Mouse (Mus musculus): Measurements from ENCODE around the gene Tmem179. TPM values are rescaled to one million over a fixed set of nuclear protein-coding genes. Genes with fewer than 3 reads are reported as not detected.

Gene Tmem179
- polyA plus RNA-seq, 1 experiment from 2014 or later: 0.10 TPM

DNA sequence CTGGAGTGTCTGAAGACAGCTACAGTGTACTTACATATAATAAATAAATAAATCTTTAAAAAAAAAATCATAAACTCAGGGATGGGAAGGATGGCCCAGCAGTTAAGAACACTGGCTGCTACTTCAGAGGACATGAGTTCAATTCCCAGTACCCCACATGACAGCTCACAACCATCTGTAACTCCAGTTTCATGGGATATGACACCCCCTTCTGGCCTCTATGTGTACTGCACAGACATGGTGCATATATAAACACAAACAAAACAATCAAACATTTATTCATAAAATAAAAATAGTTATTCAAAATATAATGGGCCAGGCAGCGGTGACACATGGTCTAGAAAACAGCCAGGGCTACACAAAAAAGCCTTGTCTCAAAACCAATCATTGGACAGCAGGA is 32.7 kb upstream of the Tmem179 start:
- Histone ChIP-seq H3K9ac (no peak overlapping the region), H3K4me3 (no peak overlapping the region), H3K27me3 (no peaks in the 10 kb centered on the region), H3K36me3 (no peaks in the 10 kb centered on the region), H3K4me1 (peaks cover 3% of the 10 kb centered on the region; the same call in 1 of the 2 replicates), H3K4me2 (no peak overlapping the region), H3K9me3 (no peaks in the 10 kb centered on the region), H3K27ac (no peak overlapping the region)
- WGBS: 97% methylated on average over 1 of the region's 1 CpGs
- no peak for ATAC-seq (ENCODE audit: insufficient number of reproducible peaks, low FRiP score, low TSS enrichment, low read depth)

DNA sequence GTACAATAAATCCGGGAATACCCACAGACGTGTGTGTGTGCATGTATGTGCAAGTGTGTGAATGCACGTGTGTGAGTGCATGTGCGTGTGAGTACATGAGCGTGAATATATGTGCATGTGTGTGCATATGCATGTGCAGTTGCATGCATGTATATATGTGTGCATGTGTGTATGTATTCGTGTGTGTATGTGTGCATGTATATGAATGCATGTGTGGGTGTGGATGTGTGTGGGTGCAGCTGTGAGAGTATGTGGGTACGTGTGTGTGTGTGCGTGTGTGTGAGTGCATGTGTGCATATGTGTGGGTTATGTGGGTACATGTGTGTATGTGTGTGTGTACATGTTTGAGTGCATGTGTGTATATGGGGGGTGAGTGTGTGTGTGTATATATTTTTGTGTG is 29.6 kb upstream of the Tmem179 start:
- no peaks in the 10 kb centered on the region for H3K9me3 ChIP-seq
- no peak overlapping the region for H3K4me2 ChIP-seq
- WGBS: 87% methylated on average over 8 of the region's 8 CpGs

DNA sequence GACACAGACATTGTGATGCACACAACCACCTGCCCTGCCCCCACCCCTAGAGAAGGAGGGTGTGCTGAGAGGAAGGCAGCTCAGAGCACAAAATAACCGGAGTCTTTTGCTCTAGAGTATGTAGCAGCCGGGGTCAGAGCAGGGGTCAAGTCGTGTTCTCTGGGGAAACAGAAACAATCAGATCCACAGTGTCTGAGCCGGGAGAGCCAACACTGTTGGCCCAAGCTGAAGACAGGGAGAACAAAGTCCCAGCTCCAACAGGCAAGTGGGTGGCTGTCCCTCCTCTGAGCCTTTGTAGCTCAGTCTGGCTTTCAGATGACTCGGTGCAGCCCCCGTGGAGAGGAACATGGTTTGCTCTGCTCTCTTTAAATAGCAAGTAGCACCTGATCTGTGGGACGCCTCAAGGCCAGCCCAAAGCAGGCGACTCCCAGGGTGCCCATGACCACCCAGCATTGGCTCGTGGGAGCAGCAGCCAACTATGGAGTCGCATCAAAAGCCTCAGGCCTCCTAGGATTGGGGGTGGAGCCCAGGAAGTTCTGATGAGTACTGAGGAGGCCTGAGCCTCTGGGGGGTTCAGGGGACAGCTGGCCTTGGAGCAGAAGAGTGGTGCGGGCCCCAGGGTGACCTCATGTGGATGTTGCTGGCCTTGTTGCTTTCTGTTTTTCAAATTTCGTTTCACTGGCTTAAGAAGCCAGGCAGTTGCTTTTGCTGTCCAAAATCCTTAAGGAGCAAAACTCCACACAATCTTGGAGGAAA is 28.6 kb upstream of the Tmem179 start:
- 0 out of 2 replicates have a peak, but pooled peaks cover 3% of the 10 kb centered on the region for H3K4me1 ChIP-seq
- no peak overlapping the region for H3K4me3 ChIP-seq
- 0 out of 2 replicates have a peak, but pooled peaks have one; percentile 31 for ATAC-seq (ENCODE audit: insufficient number of reproducible peaks, low FRiP score, low TSS enrichment, low read depth)
- H3K9ac ChIP-seq: no peak overlapping the region
- no peaks in the 10 kb centered on the region for H3K27me3 ChIP-seq
- no peak overlapping the region for H3K27ac ChIP-seq
- H3K9me3 ChIP-seq: no peaks in the 10 kb centered on the region
- 39% methylated on average over 12 of the region's 12 CpGs for WGBS
- no peak overlapping the region for H3K4me2 ChIP-seq
- no peaks in the 10 kb centered on the region for H3K36me3 ChIP-seq

More for the DNA sequence above, 29.6 kb upstream of the Tmem179 start:
- H3K27me3 ChIP-seq: no peaks in the 10 kb centered on the region
- no peak overlapping the region for H3K27ac ChIP-seq
- H3K4me3 ChIP-seq: no peak overlapping the region
- H3K4me1 ChIP-seq: 0 out of 2 replicates have a peak, but pooled peaks cover 3% of the 10 kb centered on the region
- no peak for ATAC-seq (ENCODE audit: insufficient number of reproducible peaks, low FRiP score, low TSS enrichment, low read depth)
- H3K36me3 ChIP-seq: no peaks in the 10 kb centered on the region
- no peak overlapping the region for H3K9ac ChIP-seq

- Histone ChIP-seq H3K4me3 (no peak overlapping the region), H3K4me2 (no peak overlapping the region), H3K36me3 (no peaks in the 10 kb centered on the region), H3K9ac (no peak overlapping the region), H3K9me3 (no peaks in the 10 kb centered on the region), H3K27me3 (no peaks in the 10 kb centered on the region), H3K27ac (no peak overlapping the region), H3K4me1 (0 out of 2 replicates have a peak, but pooled peaks cover 3% of the 10 kb centered on the region)
- ATAC-seq (ENCODE audit: insufficient number of reproducible peaks, low FRiP score, low TSS enrichment, low read depth): no peak
- WGBS: 63% methylated on average over 9 of the region's 9 CpGs
Observed at GRCm38 (mm10) chr12:112543941-112544340, 27.4 kb upstream of the Tmem179 start.

DNA sequence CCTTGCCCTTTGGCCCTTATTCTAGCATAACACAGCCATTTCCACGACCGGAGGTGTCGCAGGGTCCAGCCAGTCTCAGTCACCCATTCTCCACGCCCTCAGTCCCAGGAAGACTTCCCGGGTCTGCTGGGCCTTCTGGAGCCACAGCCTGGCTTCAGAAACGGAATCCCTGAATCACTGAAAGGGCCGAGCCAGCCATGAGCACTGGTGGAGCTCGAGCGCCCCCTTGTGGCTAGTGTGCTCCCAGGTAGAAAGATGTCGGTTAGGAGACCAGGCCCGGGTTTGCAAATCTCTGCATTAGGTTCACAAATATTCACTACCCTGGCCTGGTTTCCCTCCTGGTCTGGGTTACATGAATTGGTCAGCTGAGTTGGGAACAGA is 26.4 kb upstream of the Tmem179 start:
- no peak for ATAC-seq (ENCODE audit: insufficient number of reproducible peaks, low FRiP score, low TSS enrichment, low read depth)
- Histone ChIP-seq H3K4me1 (0 out of 2 replicates have a peak, but pooled peaks cover 3% of the 10 kb centered on the region), H3K9me3 (no peaks in the 10 kb centered on the region), H3K4me3 (no peak overlapping the region), H3K27ac (no peak overlapping the region), H3K4me2 (no peak overlapping the region), H3K27me3 (no peaks in the 10 kb centered on the region), H3K36me3 (no peaks in the 10 kb centered on the region), H3K9ac (no peak overlapping the region)
- WGBS: 4% methylated on average over 11 of the region's 11 CpGs

DNA sequence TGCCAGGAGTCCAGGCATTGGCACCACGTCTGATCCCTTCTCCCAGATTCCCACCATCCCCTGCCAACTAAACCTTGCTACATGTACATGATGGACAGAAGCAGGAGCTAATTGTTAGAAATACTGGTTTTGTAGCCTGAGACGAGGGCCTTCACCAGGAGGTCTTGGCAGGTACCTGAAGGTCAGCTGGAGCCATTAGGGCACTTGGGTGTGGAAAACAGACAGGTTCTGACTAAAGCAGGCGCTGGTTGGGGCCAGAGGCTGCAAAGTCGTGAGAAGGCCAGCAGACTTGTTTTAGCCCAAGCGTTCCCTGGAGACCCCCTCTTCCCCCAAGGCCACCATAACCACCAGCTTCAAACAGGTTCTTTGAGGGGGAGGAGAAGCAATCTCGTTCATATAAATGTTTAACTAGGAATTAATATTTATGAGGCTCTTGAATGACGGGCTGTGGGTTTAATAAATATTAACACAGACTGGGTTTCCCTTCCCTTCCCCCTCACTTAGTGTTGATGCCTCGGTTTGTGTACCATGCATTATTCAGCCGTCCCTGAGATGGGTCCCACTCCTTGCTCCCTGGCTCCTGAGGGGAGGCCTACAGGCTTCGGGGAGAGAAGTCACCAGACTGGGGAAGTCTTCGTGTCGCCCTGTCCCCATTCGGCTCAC is 25.8 kb upstream of the Tmem179 start:
- WGBS: 61% methylated on average over 13 of the region's 13 CpGs
- H3K4me3 ChIP-seq: no peak overlapping the region
- ATAC-seq (ENCODE audit: insufficient number of reproducible peaks, low FRiP score, low TSS enrichment, low read depth): no peak
- no peak overlapping the region for H3K4me2 ChIP-seq
- no peak overlapping the region for H3K27ac ChIP-seq
- H3K9me3 ChIP-seq: no peaks in the 10 kb centered on the region
- H3K36me3 ChIP-seq: no peaks in the 10 kb centered on the region
- H3K4me1 ChIP-seq: 0 out of 2 replicates have a peak, but pooled peaks cover 3% of the 10 kb centered on the region
- H3K9ac ChIP-seq: no peak overlapping the region
- no peaks in the 10 kb centered on the region for H3K27me3 ChIP-seq

DNA sequence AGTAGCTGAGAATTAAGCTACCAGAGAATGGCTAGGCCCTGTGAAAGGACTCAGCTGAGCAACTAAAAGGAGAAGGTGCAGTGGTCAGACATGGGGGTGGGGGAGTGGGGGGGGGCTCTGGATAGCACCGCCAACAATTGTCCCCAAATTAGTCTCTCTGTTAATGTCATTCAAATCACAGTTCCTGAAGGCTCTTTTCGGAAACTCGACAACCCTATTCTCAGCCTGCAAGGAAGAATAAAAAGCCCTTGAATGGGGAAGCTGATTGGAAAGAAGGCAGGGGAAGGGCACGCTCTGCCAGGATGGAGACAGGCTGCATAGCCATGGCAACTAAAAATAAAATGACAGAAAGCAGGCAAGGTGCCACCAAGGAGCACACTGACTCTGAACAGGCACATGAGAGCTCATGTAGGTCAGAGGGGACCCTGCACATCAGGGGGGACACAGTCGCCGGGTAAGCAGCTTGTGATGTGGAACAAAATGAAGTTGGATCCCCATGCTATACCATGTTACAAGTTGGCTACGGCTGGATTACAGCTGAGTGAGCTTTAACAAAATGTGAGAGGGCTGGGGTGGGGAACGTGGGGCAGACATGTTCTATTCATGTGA is 25.0 kb upstream of the Tmem179 start:
- no peak overlapping the region for H3K9ac ChIP-seq
- H3K4me1 ChIP-seq: 0 out of 2 replicates have a peak, but pooled peaks cover 3% of the 10 kb centered on the region
- ATAC-seq (ENCODE audit: insufficient number of reproducible peaks, low FRiP score, low TSS enrichment, low read depth): no peak
- H3K36me3 ChIP-seq: no peaks in the 10 kb centered on the region
- WGBS: 77% methylated on average over 8 of the region's 8 CpGs
- H3K27me3 ChIP-seq: no peaks in the 10 kb centered on the region
- H3K9me3 ChIP-seq: no peaks in the 10 kb centered on the region
- H3K27ac ChIP-seq: no peak overlapping the region
- H3K4me3 ChIP-seq: no peak overlapping the region
- no peak overlapping the region for H3K4me2 ChIP-seq

DNA sequence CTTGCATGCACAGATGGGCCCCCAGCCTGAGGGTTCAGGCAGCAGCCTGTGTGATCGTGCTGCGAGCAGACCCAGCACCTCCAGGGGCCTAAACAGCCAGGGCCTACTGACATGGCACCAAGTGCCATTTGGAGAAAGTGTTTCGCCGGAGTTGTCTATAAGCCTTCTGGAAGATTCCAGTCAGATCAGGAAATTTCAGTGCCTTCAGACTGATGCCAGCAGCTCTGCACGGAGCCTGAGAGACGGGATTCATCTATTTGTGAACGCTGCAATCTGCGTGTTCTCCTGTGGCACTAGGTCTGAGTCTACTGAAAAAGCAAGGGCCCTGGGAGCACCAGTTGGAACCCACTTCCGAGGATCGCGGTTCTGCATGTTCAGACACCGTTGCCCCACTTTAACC is 23.8 kb upstream of the Tmem179 start:
- H3K9ac ChIP-seq: no peak overlapping the region
- ATAC-seq (ENCODE audit: insufficient number of reproducible peaks, low FRiP score, low TSS enrichment, low read depth): no peak
- H3K4me3 ChIP-seq: no peak overlapping the region
- WGBS: 85% methylated on average over 12 of the region's 12 CpGs
- 0 out of 2 replicates have a peak, but pooled peaks cover 3% of the 10 kb centered on the region for H3K4me1 ChIP-seq
- H3K27ac ChIP-seq: no peak overlapping the region
- no peaks in the 10 kb centered on the region for H3K9me3 ChIP-seq
- no peaks in the 10 kb centered on the region for H3K36me3 ChIP-seq
- H3K27me3 ChIP-seq: no peaks in the 10 kb centered on the region
- no peak overlapping the region for H3K4me2 ChIP-seq

- H3K27me3 ChIP-seq: no peaks in the 10 kb centered on the region
- no peak for ATAC-seq (ENCODE audit: insufficient number of reproducible peaks, low FRiP score, low TSS enrichment, low read depth)
- 0 out of 2 replicates have a peak, but pooled peaks cover 3% of the 10 kb centered on the region for H3K4me1 ChIP-seq
- no peaks in the 10 kb centered on the region for H3K36me3 ChIP-seq
- no peak overlapping the region for H3K4me3 ChIP-seq
- no peak overlapping the region for H3K27ac ChIP-seq
- H3K9me3 ChIP-seq: no peaks in the 10 kb centered on the region
- H3K9ac ChIP-seq: no peak overlapping the region
- WGBS: 86% methylated on average over 7 of the region's 7 CpGs
- no peak overlapping the region for H3K4me2 ChIP-seq
Observed at GRCm38 (mm10) chr12:112539466-112539965, 23.0 kb upstream of the Tmem179 start.

GRCm38 (mm10) chr12:112538356-112538755 is 21.8 kb upstream of the Tmem179 start:
- Histone ChIP-seq H3K27ac (no peak overlapping the region), H3K9ac (no peak overlapping the region), H3K4me2 (no peak overlapping the region), H3K36me3 (no peaks in the 10 kb centered on the region), H3K27me3 (no peaks in the 10 kb centered on the region), H3K4me1 (0 out of 2 replicates have a peak, but pooled peaks cover 3% of the 10 kb centered on the region), H3K9me3 (no peaks in the 10 kb centered on the region), H3K4me3 (no peak overlapping the region)
- no peak for ATAC-seq (ENCODE audit: insufficient number of reproducible peaks, low FRiP score, low TSS enrichment, low read depth)
- WGBS: 68% methylated on average over 9 of the region's 9 CpGs

DNA sequence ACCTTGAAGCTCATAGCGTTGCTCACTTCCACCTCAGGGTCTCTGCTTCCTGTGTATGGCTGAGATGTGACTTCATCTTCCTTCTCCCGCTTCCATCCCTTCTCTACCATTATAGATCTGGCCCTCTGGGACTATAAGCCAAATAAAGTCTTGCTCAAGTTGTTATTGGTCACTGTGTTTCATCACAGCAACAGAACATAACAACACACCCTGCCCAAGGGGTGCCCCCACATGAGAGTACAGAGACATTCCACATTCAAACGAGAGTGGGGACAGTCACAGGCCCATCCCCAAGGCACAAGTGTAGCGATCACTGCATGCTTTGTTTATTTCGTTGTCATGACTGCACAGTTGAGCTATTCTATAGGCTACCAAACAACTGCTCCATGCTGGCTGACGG is 20.7 kb upstream of the Tmem179 start:
- Histone ChIP-seq H3K9me3 (no peaks in the 10 kb centered on the region), H3K4me3 (no peak overlapping the region), H3K4me1 (no peaks in the 10 kb centered on the region), H3K36me3 (no peaks in the 10 kb centered on the region), H3K27ac (no peak overlapping the region), H3K27me3 (no peaks in the 10 kb centered on the region), H3K9ac (no peak overlapping the region), H3K4me2 (no peak overlapping the region)
- ATAC-seq (ENCODE audit: insufficient number of reproducible peaks, low FRiP score, low TSS enrichment, low read depth): no peak
- WGBS: 73% methylated on average over 6 of the region's 6 CpGs

DNA sequence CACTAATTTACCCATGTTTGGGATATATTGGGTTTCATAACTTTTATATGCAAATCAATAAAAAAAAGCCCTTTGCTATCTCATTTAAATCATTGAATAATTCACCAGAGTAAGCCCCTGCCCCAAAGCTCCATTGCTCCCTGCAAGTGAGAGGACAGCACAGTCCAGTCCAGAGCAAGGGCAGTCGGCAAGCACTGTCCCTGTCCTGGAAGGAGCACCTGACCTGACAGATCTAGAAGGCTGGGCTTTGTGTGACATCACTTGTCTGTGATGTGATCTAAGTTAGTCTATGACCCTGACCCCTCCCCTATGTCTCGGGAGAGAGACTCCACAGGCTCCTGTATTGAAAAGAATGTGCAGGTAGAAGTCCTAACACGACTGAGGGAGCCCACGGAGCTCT is 17.2 kb upstream of the Tmem179 start:
- Histone ChIP-seq H3K4me2 (no peak overlapping the region), H3K4me3 (no peak overlapping the region), H3K36me3 (no peaks in the 10 kb centered on the region), H3K9me3 (no peaks in the 10 kb centered on the region), H3K9ac (no peak overlapping the region), H3K4me1 (no peaks in the 10 kb centered on the region), H3K27ac (no peak overlapping the region), H3K27me3 (no peaks in the 10 kb centered on the region)
- no peak for ATAC-seq (ENCODE audit: insufficient number of reproducible peaks, low FRiP score, low TSS enrichment, low read depth)
- WGBS: 52% methylated on average over 4 of the region's 4 CpGs

Measured in limb, embryonic 15.5 days (tissue).